Mouse (Mus musculus) right cerebral cortex, adult 2 months (tissue): ENCODE measurements at regions not wholly inside any gene's neighbourhood (a gene's known extent, or its start where the extent isn't known, plus 50 kb on each side); places are given as distances from the start of the nearest gene placed in this dataset.
A peak's percentile ranks its signal among the peaks of the same experiment; 100 is the strongest.

Experiments used
- DNase-seq, 2 experiments: peaks; one replicate each; pipeline ENCODE4 v3.0.0; 2021 to 2022; ENCODE audit warnings: low spot score in 2 of 2

GRCm38 (mm10) chr2:148558365-148558764, 114.0 kb upstream of the Nxt1 start:
- DNase-seq = no peak

- no peak for DNase-seq
Measured at GRCm38 (mm10) chr2:148551207-148551606, 107.8 kb upstream of the Cd93 start.

GRCm38 (mm10) chr2:148549618-148550017, 106.3 kb upstream of the Cd93 start:
- DNase-seq = no peak

GRCm38 (mm10) chr2:148542340-148542739, 99.0 kb upstream of the Cd93 start:
- no peak for DNase-seq

- no peak for DNase-seq
Measured at GRCm38 (mm10) chr2:148537914-148538510, 94.6 kb upstream of the Cd93 start.

GRCm38 (mm10) chr2:148537251-148537650, 93.9 kb upstream of the Cd93 start:
- DNase-seq = no peak

- no peak for DNase-seq
Measured at GRCm38 (mm10) chr2:148536608-148537007, 93.2 kb upstream of the Cd93 start.

GRCm38 (mm10) chr2:148535562-148536180, 92.3 kb upstream of the Cd93 start:
- peak; percentile 40 to 60 for DNase-seq

GRCm38 (mm10) chr2:148532051-148532450, 88.7 kb upstream of the Cd93 start:
- no peak for DNase-seq

GRCm38 (mm10) chr2:148530546-148530945, 87.2 kb upstream of the Cd93 start:
- DNase-seq = no peak

- no peak for DNase-seq
Measured at GRCm38 (mm10) chr2:148529900-148530299, 86.5 kb upstream of the Cd93 start.

- no peak for DNase-seq
Measured at GRCm38 (mm10) chr2:148527755-148528154, 84.4 kb upstream of the Cd93 start.

GRCm38 (mm10) chr2:148525496-148525895, 82.1 kb upstream of the Cd93 start:
- DNase-seq = no peak

- DNase-seq = no peak
Measured at GRCm38 (mm10) chr2:148523401-148523800, 80.0 kb upstream of the Cd93 start.

- DNase-seq = no peak
Measured at GRCm38 (mm10) chr2:148522936-148523335, 79.6 kb upstream of the Cd93 start.

GRCm38 (mm10) chr2:148521966-148522575, 78.7 kb upstream of the Cd93 start:
- no peak for DNase-seq

- no peak for DNase-seq
Measured at GRCm38 (mm10) chr2:148520291-148520690, 76.9 kb upstream of the Cd93 start.

- no peak for DNase-seq
Measured at GRCm38 (mm10) chr2:148519689-148520290, 76.4 kb upstream of the Cd93 start.

- DNase-seq = no peak
Measured at GRCm38 (mm10) chr2:148517906-148518305, 74.5 kb upstream of the Cd93 start.

- no peak for DNase-seq
Measured at GRCm38 (mm10) chr2:148510008-148510681, 66.8 kb upstream of the Cd93 start.

- DNase-seq = no peak
Measured at GRCm38 (mm10) chr2:148509357-148509756, 66.0 kb upstream of the Cd93 start.

- no peak for DNase-seq
Measured at GRCm38 (mm10) chr2:148507523-148507922, 64.2 kb upstream of the Cd93 start.
